Mouse (Mus musculus) CH12.LX (cell line): ENCODE data around the gene Prdm2. TPM values are rescaled to one million over a fixed set of nuclear protein-coding genes. Genes with fewer than 3 reads are reported as not detected.

Experiments
- DNase-seq: peaks from one replicate; pipeline ENCODE4 v3.0.0-alpha.2; 2013; ENCODE audit errors: extremely low read depth
- H3K27ac ChIP-seq: 2 replicates; pipeline ENCODE4 v1.5.1; 2012; ENCODE audit warnings: low read depth, mild to moderate bottlenecking, control low read depth, moderate library complexity; ENCODE audit not compliant: insufficient read depth
- H3K27me3 ChIP-seq: replicated peaks from 2 replicates; pipeline ENCODE3; 2012; ENCODE audit warnings: inconsistent platforms
- H3K36me3 ChIP-seq, 2 experiments: replicated peaks in 1 of 2; 2 replicates each; pipeline versions ENCODE3 to v1.6.1; 2012; ENCODE audit warnings: inconsistent platforms in 1 of 2, low read length in 1 of 2, mild to moderate bottlenecking in 1 of 2, mixed read lengths in 1 of 2, moderate library complexity in 1 of 2; ENCODE audit not compliant: control insufficient read depth in 1 of 2, insufficient read depth in 1 of 2
- H3K4me1 ChIP-seq, 2 experiments: 2 replicates each; pipeline ENCODE4 v1.6.1; 2012; ENCODE audit warnings: inconsistent platforms in 1 of 2, moderate library complexity in 1 of 2; ENCODE audit not compliant: insufficient read depth in 2 of 2, control insufficient read depth in 1 of 2
- H3K4me2 ChIP-seq: 2 replicates; pipeline ENCODE4 v1.6.1; 2012; ENCODE audit warnings: low read depth, mild to moderate bottlenecking, control low read depth; ENCODE audit not compliant: poor library complexity, insufficient read depth, severe bottlenecking
- H3K4me3 ChIP-seq, 3 experiments: fragments of 150-350 bp in 1 of 3; sonication (generic) in 1 of 3; replicated peaks in 1 of 3; 2 replicates each; pipeline versions ENCODE3 to v1.5.1; 2011 to 2012; ENCODE audit warnings: low read depth in 2 of 3, low read length in 2 of 3, mild to moderate bottlenecking in 2 of 3, moderate library complexity in 2 of 3, control low read depth in 1 of 3, improper control_type of control experiment in 1 of 3, inconsistent platforms in 1 of 3, mixed read lengths in 1 of 3; ENCODE audit not compliant: poor library complexity in 1 of 3
- H3K79me2 ChIP-seq: replicated peaks from 2 replicates; pipeline ENCODE4 v1.6.1; 2012; ENCODE audit warnings: mild to moderate bottlenecking, moderate library complexity; ENCODE audit not compliant: control insufficient read depth, poor library complexity, insufficient read depth, severe bottlenecking; ENCODE audit errors: extremely low read depth
- H3K9ac ChIP-seq: 2 replicates; pipeline ENCODE4 v1.6.1; 2012; ENCODE audit warnings: low read depth, mild to moderate bottlenecking, control low read depth, moderate library complexity; ENCODE audit not compliant: insufficient read depth
- H3K9me3 ChIP-seq: replicated peaks from 2 replicates; pipeline ENCODE3; 2012; ENCODE audit warnings: low read length, inconsistent platforms, mixed read lengths
- CHD1 ChIP-seq: IDR thresholded peaks from 2 replicates; pipeline ENCODE4 v1.6.1; 2012; ENCODE audit warnings: low read depth, low read length, improper control_type of control experiment, inconsistent platforms
- CHD2 ChIP-seq: IDR thresholded peaks from 2 replicates; pipeline ENCODE4 v1.6.1; 2011; ENCODE audit warnings: low read length, improper control_type of control experiment
- ELF1 ChIP-seq: IDR thresholded peaks from 2 replicates; pipeline ENCODE4 v1.6.1; 2014; ENCODE audit warnings: low read depth, mild to moderate bottlenecking, inconsistent platforms, low read length, improper control_type of control experiment
- EP300 ChIP-seq: IDR thresholded peaks from 2 replicates; pipeline ENCODE4 v1.6.1; 2011; ENCODE audit warnings: low read length, improper control_type of control experiment
- ETS1 ChIP-seq: conservative IDR thresholded peaks from 2 replicates; pipeline ENCODE4 v1.6.1; 2012; ENCODE audit warnings: low read depth, mild to moderate bottlenecking, inconsistent platforms, low read length, improper control_type of control experiment, moderate library complexity
- GABPA ChIP-seq: IDR thresholded peaks from 2 replicates; pipeline ENCODE4 v1.6.1; 2012; ENCODE audit warnings: low read depth, low read length, improper control_type of control experiment, inconsistent platforms; ENCODE audit not compliant: insufficient replicate concordance
- HCFC1 ChIP-seq: IDR thresholded peaks from 2 replicates; pipeline ENCODE4 v1.6.1; 2012; ENCODE audit warnings: low read depth, mild to moderate bottlenecking, inconsistent platforms, low read length, improper control_type of control experiment
- JUN ChIP-seq: IDR thresholded peaks from 2 replicates; pipeline ENCODE4 v1.6.1; 2011; ENCODE audit warnings: low read depth, mild to moderate bottlenecking, low read length, improper control_type of control experiment, moderate library complexity; ENCODE audit not compliant: insufficient read depth
- JUND ChIP-seq: conservative IDR thresholded peaks from 2 replicates; pipeline ENCODE4 v1.6.1; 2011; ENCODE audit warnings: low read depth, low read length, improper control_type of control experiment
- KAT2A ChIP-seq: IDR thresholded peaks from 2 replicates; pipeline ENCODE4 v1.6.1; 2012; ENCODE audit warnings: low read length, improper control_type of control experiment, inconsistent platforms; ENCODE audit not compliant: insufficient replicate concordance
- MAFK ChIP-seq: IDR thresholded peaks from 2 replicates; pipeline ENCODE4 v1.6.1; 2011; ENCODE audit warnings: low read length, improper control_type of control experiment; ENCODE audit not compliant: insufficient replicate concordance
- MAX ChIP-seq: IDR thresholded peaks from 2 replicates; pipeline ENCODE4 v1.6.1; 2011; ENCODE audit warnings: low read length, improper control_type of control experiment
- MXI1 ChIP-seq: IDR thresholded peaks from 2 replicates; pipeline ENCODE4 v1.6.1; 2011; ENCODE audit warnings: mild to moderate bottlenecking, low read depth, low read length, improper control_type of control experiment
- MYC ChIP-seq: IDR thresholded peaks from 2 replicates; pipeline ENCODE4 v1.6.1; 2011; ENCODE audit warnings: low read depth, mild to moderate bottlenecking, improper control_type of control experiment, low read length
- NRF1 ChIP-seq: IDR thresholded peaks from 2 replicates; pipeline ENCODE4 v1.6.1; 2014; ENCODE audit warnings: low read depth, mild to moderate bottlenecking, inconsistent platforms, low read length, improper control_type of control experiment, moderate library complexity
- RAD21 ChIP-seq: IDR thresholded peaks from 2 replicates; pipeline ENCODE4 v1.6.1; 2011; ENCODE audit warnings: low read depth, mild to moderate bottlenecking, low read length, improper control_type of control experiment, moderate library complexity
- RCOR1 ChIP-seq: conservative IDR thresholded peaks from 2 replicates; pipeline ENCODE4 v1.6.1; 2012; ENCODE audit warnings: low read depth, mild to moderate bottlenecking, inconsistent platforms, low read length, improper control_type of control experiment
- USF1 ChIP-seq: IDR thresholded peaks from 2 replicates; pipeline ENCODE4 v1.6.1; 2014; ENCODE audit warnings: low read depth, mild to moderate bottlenecking, inconsistent platforms, low read length, improper control_type of control experiment
- USF2 ChIP-seq: conservative IDR thresholded peaks from 2 replicates; pipeline ENCODE4 v1.6.1; 2011; ENCODE audit warnings: low read depth, low read length, improper control_type of control experiment
- ZKSCAN1 ChIP-seq: IDR thresholded peaks from 2 replicates; pipeline ENCODE4 v1.6.1; 2012; ENCODE audit warnings: low read depth, inconsistent platforms, low read length, improper control_type of control experiment, borderline replicate concordance
- ZNF384 ChIP-seq: IDR thresholded peaks from 2 replicates; pipeline ENCODE4 v1.6.1; 2012; ENCODE audit warnings: low read depth, low read length, improper control_type of control experiment, inconsistent platforms
- dilution Hi-C: fragments of 300-500 bp; cut with MboI; formaldehyde crosslinking; loops from 2 replicates; pipeline ENCODE4 v1.14.3; 2020; ENCODE audit warnings: low sequenced_read_pairs; ENCODE audit not compliant: extremely low pct_unique_long_range_greater_than_20kb, extremely low pct_ligation_motif_present
- in situ Hi-C: fragments of 300-500 bp; cut with MboI; formaldehyde crosslinking; loops from 3 replicates; pipeline ENCODE4 v1.14.3; 2019; ENCODE audit warnings: low sequenced_read_pairs, low pct_ligation_motif_present, low pct_unique_long_range_greater_than_20kb, mixed read lengths
- polyA plus RNA-seq: library from polyadenylated mRNA; unstranded; fragments of >175 nt; gene quantifications from 2 replicates; pipeline ENCODE4 v1.2.1, GENCODE M21; 2012; ENCODE audit warnings: low read depth; ENCODE audit not compliant: insufficient read length
- total RNA-seq, 2 experiments: library from RNA; depleted of rRNA; stranded (reverse); fragments of 300-350 nt in 1 of 2; fragments of >200 nt in 1 of 2; gene quantifications; 2 replicates each; pipeline ENCODE4 v1.2.3; 2012 to 2014

Prdm2 gene
- total and polyA plus RNA-seq, 3 experiments = 3.8 to 16.1 (median 7.1) TPM

GRCm38 (mm10) chr4:143112439-143112838, 100.4 kb downstream of the Prdm2 start:
- H3K4me1 ChIP-seq = peaks cover 8 to 28% of the 10 kb centered on the region in 2 experiments
- no peak overlapping the region for H3K4me3 ChIP-seq
- dilution Hi-C loops (no loop called here), in situ Hi-C loops (loop anchor here (5.0 kb wide), 1 partner anchor 125 kb away; no protein-coding TSS in a partner anchor)
- peaks cover 49 to 77% of the 10 kb centered on the region in 2 experiments for H3K36me3 ChIP-seq
- TF ChIP-seq KAT2A (no peak), RCOR1 (no peak), MAX (no peak), RAD21 (no peak), JUN (no peak), USF1 (no peak), EP300 (no peak), ETS1 (no peak), NRF1 (no peak), USF2 (no peak), GABPA (no peak), ZKSCAN1 (no peak), ELF1 (no peak), MXI1 (no peak), HCFC1 (no peak), MAFK (no peak), ZNF384 (no peak), CHD1 (no peak), CHD2 (no peak)
- no peak for DNase-seq
- no peak overlapping the region for H3K9ac ChIP-seq
- H3K79me2 ChIP-seq = no peaks in the 10 kb centered on the region; the same call in 1 of the 2 replicates
- no peaks in the 10 kb centered on the region for H3K9me3 ChIP-seq
- no peak overlapping the region for H3K4me2 ChIP-seq
- no peaks in the 10 kb centered on the region for H3K27me3 ChIP-seq
- no peak overlapping the region for H3K27ac ChIP-seq

DNA sequence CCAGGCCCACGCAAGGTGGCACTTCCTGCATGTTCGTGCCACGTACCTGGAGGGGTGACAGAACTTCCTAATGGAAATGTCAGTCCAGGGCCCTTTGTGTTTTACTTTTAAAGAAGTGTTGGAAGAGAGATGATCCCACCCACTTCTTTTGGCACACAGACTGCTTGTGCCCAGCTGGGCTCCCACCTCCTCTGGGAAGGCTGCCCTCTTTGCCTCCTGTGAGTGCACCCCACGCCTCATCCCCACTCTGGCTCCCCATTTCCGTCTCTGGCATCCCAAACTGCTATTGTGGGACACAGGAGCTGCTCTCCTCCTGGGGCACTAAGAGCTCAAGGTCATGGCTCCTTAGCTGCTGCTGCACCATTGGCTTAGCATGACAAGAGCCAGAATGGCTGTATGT, 100.9 kb downstream of the Prdm2 start:
- no peak for DNase-seq
- no peak overlapping the region for H3K27ac ChIP-seq
- no peaks in the 10 kb centered on the region; the same call in 1 of the 2 replicates for H3K79me2 ChIP-seq
- no peak overlapping the region for H3K4me3 ChIP-seq
- no peaks in the 10 kb centered on the region for H3K9me3 ChIP-seq
- peaks cover 9 to 32% of the 10 kb centered on the region in 2 experiments for H3K4me1 ChIP-seq
- TF ChIP-seq JUND (no peak), MAFK (no peak), KAT2A (no peak), MYC (no peak), ELF1 (no peak)
- H3K4me2 ChIP-seq = no peak overlapping the region
- dilution Hi-C loops = no loop called here
- no peak overlapping the region for H3K9ac ChIP-seq
- H3K36me3 ChIP-seq = peaks cover 49 to 73% of the 10 kb centered on the region in 2 experiments
- in situ Hi-C loops = loop anchor here (5.0 kb wide), 1 partner anchor 125 kb away; no protein-coding TSS in a partner anchor
- no peaks in the 10 kb centered on the region for H3K27me3 ChIP-seq
